ENCODE assay signal across 28 mouse cellular contexts in genomic region chr16:48989700-48990099, GRCm38 (mm10).
"Had no signal": no experiment of that assay in that cellular context is flagged by ENCODE, and none has a peak within 500 bp of the region (broad histone marks: within the 10 kb centered on the region; RNA-seq: fewer than 3 reads in every experiment).

No protein-coding gene starts in this region.

- H3K4me3 ChIP-seq: embryonic facial prominence, embryonic 12.5 days; embryonic facial prominence, embryonic 13.5 days; embryonic facial prominence, embryonic 15.5 days; erythroblast, embryonic 14.5 days; forebrain, embryonic 10.5 days; forebrain, embryonic 12.5 days; forebrain, embryonic 13.5 days; forebrain, embryonic 15.5 days; gastrocnemius, adult 2 months; heart, adult 2 months; heart, embryonic 10.5 days had no signal

- H3K4me2 ChIP-seq: embryonic facial prominence, embryonic 12.5 days; embryonic facial prominence, embryonic 13.5 days; embryonic facial prominence, embryonic 15.5 days; forebrain, embryonic 12.5 days; forebrain, embryonic 13.5 days; forebrain, embryonic 15.5 days had no signal

- H3K9ac ChIP-seq: embryonic facial prominence, embryonic 12.5 days; embryonic facial prominence, embryonic 13.5 days; embryonic facial prominence, embryonic 15.5 days; forebrain, embryonic 12.5 days; forebrain, embryonic 13.5 days; forebrain, embryonic 15.5 days; forebrain, postnatal 0 days had no signal

- H3K27ac ChIP-seq: embryonic facial prominence, embryonic 12.5 days; embryonic facial prominence, embryonic 13.5 days; embryonic facial prominence, embryonic 15.5 days; forebrain, embryonic 10.5 days; forebrain, embryonic 12.5 days; forebrain, embryonic 13.5 days; forebrain, embryonic 15.5 days; gastrocnemius, adult 2 months; heart, adult 2 months; heart, embryonic 10.5 days had no signal

- DNase-seq: cerebellum, adult 8-10 months; cerebellum, adult 9-10 months; cerebellum, adult 9-11 months; cerebellum, postnatal 10 days; cerebellum, postnatal 14 days; cerebellum, postnatal 25 days; cerebellum, postnatal 36 days; embryo, embryonic 11 days; forebrain, postnatal 0 days; gastrocnemius, adult 2 months; gastrocnemius, postnatal 10 days; gastrocnemius, postnatal 14 days; gastrocnemius, postnatal 25 days; gastrocnemius, postnatal 36 days; heart, adult 11 months; heart, adult 18-20 months; heart, adult 2 months had no signal

- H3K4me1 ChIP-seq: heart, embryonic 10.5 days had no signal

- H3K9me3 ChIP-seq: embryonic facial prominence, embryonic 12.5 days; embryonic facial prominence, embryonic 13.5 days; embryonic facial prominence, embryonic 15.5 days; forebrain, embryonic 10.5 days; forebrain, embryonic 12.5 days; forebrain, embryonic 13.5 days; forebrain, embryonic 15.5 days; heart, embryonic 10.5 days had no signal

- ATAC-seq: forebrain, embryonic 13.5 days; forebrain, embryonic 14.5 days; forebrain, embryonic 15.5 days; forebrain, embryonic 16.5 days; forebrain, postnatal 0 days had no signal

- H3K36me3 ChIP-seq: embryonic facial prominence, embryonic 12.5 days; embryonic facial prominence, embryonic 15.5 days; heart, embryonic 10.5 days had no signal

- H3K27me3 ChIP-seq: embryonic facial prominence, embryonic 12.5 days; embryonic facial prominence, embryonic 13.5 days; embryonic facial prominence, embryonic 15.5 days; forebrain, embryonic 12.5 days; forebrain, embryonic 13.5 days; forebrain, embryonic 15.5 days had no signal
